Mouse (Mus musculus): ENCODE results near the gene Apol8.

DNA sequence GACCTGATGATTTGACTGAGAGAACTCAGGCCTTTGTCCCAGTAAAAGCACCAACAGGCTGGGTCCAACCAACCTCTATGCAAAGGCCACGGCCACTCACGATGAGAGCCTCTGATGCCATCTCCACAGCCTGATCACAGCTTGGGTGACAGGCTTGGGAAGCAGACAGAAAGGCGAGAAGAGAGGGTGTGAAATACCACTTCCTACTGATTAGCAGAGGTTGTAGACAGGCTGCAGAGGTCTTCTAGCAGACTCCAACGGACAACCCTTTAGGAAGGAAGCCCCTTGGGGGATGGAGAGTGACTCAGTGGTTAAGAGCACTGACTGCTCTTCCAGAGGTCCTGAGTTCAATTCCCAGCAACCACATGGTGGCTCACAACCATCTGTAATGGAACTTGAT lies 44.4 kb upstream of the Apol8 start:
- TF ChIP-seq CTCF (IDR thresholded peaks at IDR 0.05; ENCODE audit: low read depth) (no peak), EP300 (IDR thresholded peaks at IDR 0.05; ENCODE audit: low read depth) (no peak)
